Mouse (Mus musculus) left cerebral cortex, adult 9 months (tissue): ENCODE results near the gene Pola2.
A peak's percentile ranks its signal among the peaks of the same experiment; 100 is the strongest.

Experiments
- DNase-seq, 2 experiments: peaks; one replicate each; pipeline ENCODE4 v3.0.0; 2022; ENCODE audit warnings: low spot score in 2 of 2

Gene Pola2

DNA sequence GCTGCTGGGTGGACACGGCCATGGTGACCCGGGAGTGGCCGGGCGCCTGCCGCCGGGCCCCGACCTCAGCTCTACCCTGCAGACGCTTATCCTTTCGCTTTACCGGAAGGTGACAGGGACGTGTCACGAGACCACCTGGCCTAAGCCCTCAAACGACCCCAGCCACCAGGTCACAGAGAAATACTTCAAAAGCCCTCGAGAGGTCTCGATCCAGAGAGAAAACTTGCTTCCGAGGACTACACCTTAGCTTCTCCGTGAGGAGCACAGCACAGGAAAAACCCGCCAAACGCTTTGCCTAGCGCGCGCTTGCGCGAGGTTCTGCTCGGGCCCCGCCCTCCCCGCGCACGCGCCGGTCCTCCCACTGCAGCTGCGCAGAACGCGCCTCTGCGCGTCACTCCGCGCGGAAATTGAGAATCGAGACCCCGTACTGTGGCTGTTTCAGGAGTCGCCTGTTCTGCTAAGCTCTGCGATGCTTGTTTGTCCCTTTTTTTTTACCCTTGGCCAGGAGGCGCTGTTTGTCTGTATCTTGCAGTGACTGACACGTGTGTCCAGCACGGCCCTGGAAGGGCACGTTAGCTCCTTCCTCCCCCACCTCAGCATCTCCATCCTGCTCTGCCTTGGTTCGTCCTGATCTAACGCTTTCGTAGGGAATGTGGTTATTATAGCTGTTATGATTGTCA lies at the start of gene Pola2:
Gene Pola2, minus strand, starts transcription at position 320 of the 680 bp plus-strand sequence.
- peak; percentile 39 to 86 for DNase-seq

DNA sequence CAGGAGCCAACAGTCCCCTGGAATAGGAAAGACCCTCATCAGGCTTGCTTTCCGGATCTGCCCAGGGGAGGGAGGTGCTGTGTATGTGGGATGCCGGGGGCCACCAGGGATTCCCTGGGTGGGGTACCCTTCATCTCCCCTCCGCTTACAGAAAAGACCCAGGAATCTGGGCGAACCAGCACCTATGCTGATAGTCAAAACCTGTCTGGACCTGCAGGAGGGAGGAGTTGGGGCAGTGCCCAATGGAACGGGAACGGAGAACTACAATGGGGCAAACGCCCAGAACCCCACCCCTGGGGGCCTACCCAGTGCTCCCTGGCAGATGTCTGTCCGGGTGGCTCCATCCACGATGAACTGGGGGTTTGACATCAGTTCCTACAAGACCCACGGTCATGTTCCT lies 49.7 kb upstream of the Pola2 start:
- no peak for DNase-seq

DNA sequence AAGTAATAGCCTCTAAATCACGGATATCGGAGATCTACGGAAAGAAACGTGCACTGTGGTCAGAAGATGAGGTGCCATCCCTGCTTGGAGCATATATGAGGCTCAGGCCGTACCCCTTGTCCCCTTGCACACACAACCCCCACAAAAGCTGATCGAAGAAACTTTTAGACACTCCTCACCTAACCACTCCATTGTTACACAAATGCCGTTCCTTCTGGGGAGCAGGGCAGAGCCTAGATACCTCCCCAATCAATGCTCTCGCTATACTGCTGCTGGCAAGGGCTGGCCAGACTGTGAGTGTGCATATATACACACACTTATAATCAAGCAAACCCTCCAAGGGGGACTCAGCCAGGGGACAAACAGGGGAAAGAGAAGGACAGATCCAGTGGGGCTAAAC lies 45.1 kb upstream of the Pola2 start:
- no peak for DNase-seq

DNA sequence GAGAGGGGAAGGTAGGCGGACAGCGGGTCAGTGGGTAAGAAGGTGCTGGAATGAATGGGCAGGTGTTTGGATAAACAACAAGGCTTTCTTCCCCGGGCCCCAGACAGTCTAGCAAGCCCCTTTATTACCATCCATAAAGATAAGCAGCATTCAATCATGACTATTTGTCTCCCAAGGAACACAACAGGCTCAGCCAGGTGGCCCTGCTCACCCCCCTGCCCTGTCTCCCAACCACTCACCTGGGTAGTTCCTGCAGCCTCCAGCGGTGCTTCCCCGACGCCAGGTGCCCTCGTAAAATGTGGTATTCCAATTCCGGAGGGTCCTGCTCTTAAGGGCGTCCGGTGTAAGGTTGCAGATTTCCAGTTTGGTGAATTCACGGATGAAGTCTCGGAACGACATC lies 43.0 kb upstream of the Pola2 start:
- no peak for DNase-seq

DNA sequence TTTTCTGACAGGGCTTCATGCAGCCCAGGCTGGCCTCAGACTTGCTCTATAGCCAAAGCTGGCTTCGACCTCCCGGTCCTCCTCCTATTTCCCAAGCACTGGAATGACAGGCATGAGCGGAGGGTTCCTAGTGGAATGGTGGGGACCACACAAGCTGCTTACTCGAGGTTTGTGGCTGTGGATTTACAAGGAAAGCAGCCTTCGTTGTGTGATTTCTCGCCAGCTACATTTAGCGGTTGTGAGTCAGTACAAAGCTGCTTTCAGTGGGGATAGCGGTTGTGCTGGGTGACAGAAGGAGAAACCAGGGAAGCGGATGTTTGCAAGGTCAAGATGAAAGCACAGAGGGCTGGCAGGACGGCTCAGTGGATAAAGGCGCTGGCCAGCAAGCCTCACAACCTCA lies 41.5 kb upstream of the Pola2 start:
- DNase-seq: no peak

DNA sequence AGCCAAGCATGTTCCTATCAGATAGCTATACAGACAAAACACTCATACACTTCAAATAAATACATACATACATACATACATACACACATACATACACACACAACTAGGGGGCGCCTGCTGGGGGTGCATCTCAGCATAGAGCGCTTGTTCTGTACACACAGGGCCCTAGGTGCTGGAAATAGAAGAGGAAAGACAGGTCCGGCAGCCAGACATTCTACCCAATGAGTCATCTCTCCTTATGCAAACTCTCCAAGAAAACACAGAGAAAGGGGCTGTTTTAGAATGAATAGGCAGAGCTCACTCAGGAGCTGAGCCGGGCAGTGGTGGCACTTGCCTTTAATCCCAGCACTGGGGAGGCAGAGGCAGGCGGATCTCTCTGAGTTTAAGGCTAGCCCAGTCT lies 36.0 kb upstream of the Pola2 start:
- no peak for DNase-seq

DNA sequence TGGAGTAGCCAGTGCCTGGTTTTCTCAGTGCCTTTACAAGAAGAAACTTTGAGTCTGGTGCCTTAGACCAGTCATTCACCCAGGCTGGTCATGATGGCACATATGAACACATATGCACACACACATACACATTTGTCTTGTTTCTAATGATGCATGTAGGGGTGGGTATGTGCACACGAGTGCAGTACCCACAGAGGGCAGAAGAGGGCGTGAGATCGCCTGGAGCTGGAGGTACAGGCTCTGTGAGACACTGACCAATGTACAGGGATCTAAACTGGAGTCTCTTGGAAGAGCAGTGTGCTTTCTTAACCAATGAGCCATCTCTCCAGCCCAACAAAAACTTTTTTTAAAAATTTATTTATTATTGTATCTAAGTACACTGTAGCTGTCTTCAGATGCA lies 34.2 kb upstream of the Pola2 start:
- no peak for DNase-seq

DNA sequence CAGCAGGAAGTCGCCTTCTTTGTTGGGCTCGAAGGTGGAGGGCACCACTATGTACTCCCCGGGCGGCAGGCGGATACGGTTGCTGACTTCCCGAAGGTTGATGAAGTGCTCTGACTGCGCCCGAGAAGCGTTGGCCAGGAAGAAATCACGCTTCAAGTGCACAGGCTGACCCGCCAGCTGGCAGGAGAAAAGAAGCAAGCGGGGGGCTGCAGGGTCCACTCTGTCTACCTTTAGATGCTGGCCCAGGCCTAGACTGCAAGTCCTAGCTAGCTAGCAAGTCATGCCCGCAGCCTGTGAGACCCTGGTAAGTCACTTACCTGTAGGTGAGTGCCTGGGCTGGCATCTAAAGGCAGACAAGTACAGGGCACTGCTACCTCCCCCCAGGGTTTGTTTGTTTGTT lies 30.7 kb upstream of the Pola2 start:
- no peak for DNase-seq

DNA sequence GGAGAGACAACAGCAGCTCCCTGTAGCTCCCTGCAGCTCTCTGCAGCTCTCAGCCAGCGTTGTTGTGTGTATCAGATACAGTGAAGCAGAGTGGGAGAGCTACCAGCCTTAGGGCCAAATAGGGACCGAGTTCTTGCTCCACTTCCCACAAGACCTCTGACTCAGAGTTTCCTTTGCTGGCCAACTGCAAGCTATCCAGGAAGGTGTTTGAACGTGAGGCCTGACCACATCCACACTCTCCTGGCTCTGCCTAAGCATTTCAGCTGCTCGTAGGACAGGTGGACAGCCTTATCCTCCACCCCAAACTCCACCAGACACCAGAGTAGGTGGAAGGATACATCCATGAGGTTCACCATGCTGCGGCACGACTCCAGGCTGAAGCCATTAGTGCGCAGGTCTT lies 28.0 kb upstream of the Pola2 start:
- no peak for DNase-seq

DNA sequence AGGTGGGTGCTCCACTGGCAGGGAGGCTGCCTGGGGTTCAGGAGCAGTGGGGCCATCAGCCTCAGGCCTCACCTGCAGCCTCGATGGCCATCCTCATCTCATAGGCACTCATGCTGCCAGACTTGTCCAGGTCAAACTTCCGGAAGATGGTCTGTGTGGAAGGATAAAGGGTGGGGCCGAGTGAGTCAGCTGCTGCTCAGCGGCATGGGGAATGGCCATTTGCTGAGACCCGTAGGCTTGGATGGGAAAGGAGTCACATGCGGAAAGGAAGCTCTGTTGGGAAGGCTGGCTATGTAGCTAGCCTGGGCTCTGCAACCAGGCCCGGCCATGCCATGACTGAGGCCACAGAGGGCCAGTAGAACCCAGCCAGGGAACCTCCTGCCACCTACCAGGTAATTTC lies 27.5 kb upstream of the Pola2 start:
- DNase-seq: no peak

DNA sequence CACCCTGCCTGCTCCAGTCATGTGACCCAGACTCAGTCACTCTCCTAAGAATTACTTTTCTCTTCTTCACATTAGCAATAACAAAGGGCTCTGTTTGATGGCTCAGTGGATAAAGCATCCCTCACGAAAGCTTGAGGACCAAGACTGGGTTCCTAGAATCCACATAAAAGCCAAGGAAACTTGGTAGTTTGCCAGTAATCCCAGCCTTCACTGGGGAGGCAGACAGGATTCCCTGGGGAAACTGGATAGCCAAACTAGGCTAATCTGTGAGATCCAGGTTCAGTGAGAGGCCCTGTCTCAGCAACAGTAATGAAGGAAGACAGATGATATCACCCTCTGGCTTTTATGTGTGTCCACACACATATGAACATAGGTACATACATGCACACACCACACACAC lies 26.9 kb upstream of the Pola2 start:
- no peak for DNase-seq

DNA sequence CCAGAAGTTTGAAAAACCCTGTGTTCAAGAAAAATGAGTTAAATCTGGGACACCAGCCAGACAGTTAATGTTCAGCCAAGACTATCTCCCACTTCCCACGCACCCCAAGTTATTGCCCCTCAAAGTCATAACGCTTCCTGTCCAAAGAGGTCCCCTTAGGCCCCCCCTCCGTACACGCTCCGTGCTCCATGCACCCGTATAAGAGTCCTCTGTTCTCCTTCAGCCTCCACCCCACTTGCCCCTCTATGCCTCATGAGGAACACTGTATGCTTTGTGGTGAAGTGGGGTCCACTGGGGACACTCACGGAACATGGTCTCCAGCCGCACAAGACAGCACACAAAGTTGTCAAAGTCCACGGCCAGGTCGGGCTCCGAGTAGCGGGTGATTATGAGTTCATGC lies 26.0 kb upstream of the Pola2 start:
- no peak for DNase-seq

DNA sequence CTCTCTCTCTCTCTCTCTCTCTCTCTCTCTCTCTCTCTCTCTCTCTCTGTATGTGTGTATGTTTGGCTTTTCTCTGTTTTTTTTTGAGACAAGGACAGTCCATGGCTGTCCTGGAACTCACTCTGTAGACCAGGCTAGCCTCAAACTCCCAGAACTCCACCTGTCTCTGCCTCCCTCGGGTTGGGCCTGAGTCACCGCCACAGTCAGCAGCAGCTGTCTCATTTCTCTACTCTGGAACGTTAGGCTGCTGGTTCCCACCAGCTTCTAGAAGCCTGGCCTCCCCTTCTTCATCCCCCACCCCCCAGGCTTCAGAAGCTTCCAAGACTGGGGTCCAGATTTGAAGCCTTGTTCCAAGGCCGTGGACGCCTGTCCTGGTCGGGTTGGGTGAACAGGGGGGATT lies 25.6 kb upstream of the Pola2 start:
- DNase-seq: no peak

DNA sequence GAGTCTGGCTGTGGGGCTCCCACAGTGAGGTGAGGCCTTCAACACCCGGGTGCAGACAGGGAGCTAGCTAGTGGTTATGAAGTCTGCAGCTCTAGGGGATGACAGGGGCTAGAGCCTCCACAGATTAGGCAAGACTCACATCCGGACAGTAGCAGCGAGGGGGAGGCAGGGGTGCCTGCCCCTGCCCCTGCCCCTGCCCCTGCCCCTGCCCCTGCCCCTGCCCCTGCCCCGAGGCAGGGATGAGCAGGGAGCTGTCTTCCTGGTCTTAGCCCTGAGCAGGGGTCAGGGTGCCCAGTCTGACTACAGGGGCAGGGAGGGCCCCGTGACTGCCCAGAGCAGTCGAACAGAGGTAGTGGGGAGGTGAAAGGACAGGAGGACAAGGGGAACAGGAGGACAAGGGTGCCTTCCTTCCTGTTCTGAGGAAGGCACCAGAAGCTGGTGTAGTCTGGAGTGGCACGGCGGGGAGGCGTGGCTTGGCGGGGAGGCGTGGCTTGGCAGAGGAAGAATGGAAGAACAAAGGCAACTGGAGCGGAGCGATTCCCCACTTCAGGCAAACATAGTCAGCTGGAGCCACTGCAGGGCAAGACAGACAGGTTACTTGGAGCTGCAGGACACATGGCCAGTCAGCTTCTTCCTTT lies 24.9 kb upstream of the Pola2 start:
- DNase-seq: peak in 1 of 2 experiments; percentile 62

DNA sequence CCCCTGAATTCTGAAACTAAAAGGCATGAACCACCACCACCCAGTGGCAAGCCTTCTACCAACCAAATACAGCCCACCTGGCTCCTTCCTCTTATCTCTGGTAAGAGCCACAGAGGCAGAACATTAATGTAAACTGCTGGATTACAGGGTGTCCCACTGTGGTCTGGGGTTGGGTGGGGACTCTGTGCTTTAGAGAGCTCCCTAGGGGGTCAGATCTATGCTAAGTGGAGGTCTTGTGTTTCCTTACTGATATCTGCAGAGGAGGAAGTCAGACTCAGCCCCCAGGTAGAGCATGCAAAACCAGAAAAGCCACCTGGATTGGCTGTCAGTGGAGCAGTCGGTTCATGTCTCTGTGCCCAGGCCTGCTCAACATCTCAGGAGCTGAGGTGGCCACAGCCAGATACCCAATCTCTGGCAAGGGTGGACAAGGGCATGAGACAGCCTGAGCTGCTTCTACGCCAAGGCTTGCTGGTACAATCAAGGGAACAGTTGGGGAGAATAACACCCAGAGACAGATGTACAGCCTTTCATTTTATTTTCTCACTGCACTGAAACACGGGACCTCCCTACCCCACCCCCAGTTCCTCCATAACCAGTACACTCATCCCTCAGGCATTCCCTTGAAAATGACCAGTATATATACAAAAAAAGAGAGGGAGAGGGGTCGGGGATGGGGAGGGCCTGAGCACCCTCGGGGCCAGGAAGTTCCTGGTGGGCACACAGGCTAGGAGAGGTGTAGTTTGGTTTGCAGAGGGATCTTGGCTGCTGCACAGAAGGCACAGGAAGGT lies 24.2 kb upstream of the Pola2 start:
- DNase-seq: no peak

DNA sequence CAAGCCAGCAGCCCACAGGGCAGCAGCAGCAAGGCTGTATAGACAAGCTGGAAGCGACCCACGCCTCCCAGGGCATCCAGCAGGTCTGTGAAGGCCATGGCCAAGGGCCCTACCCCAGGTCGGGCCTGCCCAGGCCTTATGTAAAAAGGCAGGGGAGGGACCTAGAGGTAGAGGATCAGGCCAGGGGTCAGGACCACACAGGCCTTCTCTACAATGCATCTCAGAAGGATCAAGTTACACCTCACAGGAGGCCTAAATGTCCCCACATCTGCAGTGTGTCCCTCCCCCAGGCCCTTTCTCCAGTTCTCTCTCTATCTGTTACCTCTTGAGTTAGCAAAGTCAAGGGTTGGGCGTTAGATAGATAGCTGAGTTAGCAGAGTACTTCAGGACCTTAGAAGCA lies 22.0 kb upstream of the Pola2 start, which contains the start of gene Slc22a20:
Gene Slc22a20, minus strand, starts transcription at position 101 of the 400 bp plus-strand sequence.
- DNase-seq: no peak

DNA sequence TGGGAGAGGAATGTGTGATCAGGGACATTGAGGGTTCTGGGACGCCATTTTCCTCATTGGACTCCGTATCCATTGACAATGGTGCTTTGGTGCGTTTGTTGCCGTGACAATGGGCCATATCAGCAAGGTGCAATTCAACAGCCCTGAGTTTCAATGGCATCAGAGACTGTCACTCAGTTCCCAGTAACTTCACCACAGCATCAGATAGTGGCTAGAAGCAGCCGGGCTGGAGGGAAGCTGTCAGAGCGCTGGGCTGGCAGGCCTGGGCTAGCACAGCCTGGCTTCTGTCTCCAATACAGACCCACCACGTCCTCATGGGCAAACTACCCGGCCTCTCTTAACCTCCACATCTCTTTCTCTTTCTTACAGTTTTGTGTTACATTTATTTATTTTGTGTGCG lies 16.5 kb upstream of the Pola2 start:
- DNase-seq: no peak

DNA sequence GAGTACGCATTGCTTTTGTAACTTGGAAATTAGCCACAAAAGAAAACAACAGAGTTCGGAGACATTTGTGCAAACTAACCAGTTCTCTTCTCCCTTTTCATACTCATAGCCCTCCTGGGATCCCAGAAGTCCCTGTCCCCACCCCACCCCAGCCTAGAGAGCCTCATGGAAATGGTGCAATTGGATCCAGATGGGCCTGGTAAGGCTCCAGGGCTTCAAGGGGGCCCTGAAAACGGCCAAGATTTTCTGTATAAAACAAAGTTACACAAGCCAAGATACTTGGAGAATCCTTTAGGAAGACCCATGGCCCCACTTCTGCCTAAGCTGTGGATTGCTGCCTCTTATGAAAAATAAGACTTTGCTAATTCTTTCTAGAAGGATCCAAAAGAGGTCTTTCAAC lies 13.7 kb upstream of the Pola2 start:
- DNase-seq: no peak

DNA sequence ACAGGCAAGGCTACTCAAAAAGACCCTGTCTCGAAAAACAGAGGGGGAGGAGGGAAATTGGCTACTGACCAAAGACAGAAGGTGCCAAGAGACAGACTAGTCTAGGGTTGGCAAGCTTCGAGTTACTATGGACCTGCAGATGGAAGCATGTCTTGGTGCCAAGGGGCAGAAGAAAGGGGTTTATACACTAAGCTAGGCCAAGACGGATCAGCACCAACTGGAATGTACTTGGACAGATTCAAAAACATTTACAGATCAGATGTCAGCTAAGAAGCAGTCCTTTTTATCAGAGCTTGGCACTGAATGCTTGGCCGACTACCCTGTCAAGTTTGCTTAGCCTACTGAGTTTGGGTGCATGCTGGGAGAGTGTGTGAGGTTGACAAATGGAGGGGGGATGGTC lies 11.7 kb upstream of the Pola2 start:
- DNase-seq: peak in 1 of 2 experiments; percentile 24

DNA sequence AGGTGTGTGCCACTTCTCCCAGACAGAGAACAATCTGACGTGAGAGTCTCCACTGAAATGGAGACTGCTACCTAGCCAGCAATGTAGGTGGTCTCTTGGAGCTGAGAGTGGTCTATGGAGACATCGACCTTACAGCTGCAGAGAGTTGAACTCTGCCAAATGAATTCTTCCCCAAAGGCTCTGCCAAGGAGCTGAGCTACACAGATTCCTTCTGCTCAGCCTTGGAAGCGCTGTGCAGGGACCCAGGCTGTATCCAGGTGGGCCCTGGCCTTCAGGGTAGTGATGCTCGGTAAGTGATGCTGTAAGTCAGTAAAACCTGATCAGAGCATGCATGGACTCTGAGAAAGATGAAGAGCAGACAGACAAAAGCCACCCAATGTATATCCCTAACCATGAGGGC lies 11.1 kb upstream of the Pola2 start:
- no peak for DNase-seq

DNA sequence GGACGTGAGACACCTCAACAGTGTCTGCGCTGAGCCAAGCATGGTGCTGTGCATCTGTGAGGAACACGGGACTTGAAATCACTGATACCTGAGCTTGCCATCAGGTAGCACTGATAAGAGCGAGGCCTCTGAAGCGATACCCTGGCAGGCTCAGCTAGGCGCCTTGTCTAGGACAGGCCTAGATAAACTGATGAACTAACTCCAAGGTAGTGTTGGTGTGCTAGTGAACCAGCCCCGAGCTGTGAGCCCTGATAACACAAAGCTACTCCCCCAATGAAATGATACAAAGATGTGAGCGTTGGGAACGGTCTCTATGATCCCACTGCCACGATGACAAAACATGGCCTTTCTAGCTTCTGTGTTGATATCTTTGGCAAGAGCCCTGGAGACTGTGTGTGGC lies 3.7 kb upstream of the Pola2 start:
- DNase-seq: no peak

DNA sequence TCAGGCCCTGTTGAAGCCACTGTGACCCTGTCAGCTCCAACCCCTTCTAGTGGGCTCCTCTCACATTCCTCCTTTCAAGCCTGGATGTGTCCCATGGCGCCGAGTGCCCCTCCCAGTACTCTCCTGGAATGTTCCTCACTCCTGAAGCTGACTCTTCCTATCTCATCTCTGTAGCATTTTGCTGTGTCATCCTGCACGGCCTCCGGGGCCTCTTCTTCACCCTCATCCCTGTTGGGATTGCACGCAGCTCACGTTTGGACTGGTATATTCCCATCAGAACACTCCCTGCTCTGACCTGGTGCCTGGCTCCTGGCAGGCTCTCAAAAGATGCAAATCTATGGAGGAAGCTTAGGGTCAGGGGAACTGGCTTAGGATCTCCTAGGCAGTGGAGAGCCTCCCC lies 2.8 kb upstream of the Pola2 start:
- no peak for DNase-seq

DNA sequence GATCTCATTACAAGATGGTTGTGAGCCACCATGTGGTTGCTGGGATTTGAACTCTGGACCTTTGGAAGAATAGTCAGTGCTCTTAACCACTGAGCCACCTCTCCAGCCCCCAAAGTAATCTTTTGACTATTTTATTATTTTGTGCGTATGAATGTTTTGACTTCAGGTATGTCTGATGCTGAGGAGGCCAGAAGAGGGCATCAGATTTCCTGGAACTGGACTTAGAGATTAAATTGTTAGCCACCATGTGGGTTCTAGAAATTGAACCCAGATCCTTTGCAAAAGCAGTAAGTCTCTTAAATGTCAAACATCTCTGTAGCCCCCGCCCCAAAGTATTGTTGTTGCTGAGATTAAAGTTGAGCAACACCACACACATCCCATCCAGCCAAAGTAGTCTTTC lies 1.9 kb upstream of the Pola2 start:
- no peak for DNase-seq
